Mouse (Mus musculus) fat pad, adult 2 months (tissue): Measurements from ENCODE around the gene Hmx3.
A peak's percentile ranks its signal among the peaks of the same experiment; 100 is the strongest.

Experiments used
- DNase-seq: peaks from one replicate; pipeline ENCODE4 v3.0.0-alpha.2; 2011; ENCODE audit warnings: low read depth, low spot score; ENCODE audit errors: extremely low read depth

The Hmx3 gene

DNA sequence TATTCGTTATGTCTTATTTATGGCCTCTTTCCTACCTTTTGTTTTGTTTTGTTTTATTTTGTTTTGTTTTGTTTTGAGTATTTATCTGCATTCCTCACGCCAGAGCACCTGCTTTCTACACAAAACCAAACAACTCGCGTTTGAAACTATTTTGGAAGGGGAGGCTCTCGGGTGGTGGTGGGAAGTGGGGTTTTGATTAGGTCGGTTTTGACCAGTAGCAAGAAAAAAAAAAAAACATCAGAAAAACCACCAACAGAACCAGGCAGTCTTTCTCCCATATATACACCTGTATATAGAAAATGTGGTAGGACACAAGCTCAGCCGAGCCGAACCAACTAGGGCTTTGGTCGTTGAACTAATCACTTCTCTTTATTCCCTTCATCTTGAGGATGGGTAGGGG is 13.4 kb downstream of the Hmx3 start:
- DNase-seq: no peak

GRCm38 (mm10) chr7:131556541-131557271 is 14.0 kb downstream of the Hmx3 start:
- DNase-seq: no peak

GRCm38 (mm10) chr7:131557751-131558150 is 15.1 kb downstream of the Hmx3 start:
- DNase-seq: no peak

- DNase-seq: peak; percentile 75
These were observed 17.5 kb downstream of the Hmx3 start, which contains the start of gene Bub3 for GRCm38 (mm10) chr7:131559986-131560696. TSS of gene Bub3 (plus strand) at chr7:131560222.

DNA sequence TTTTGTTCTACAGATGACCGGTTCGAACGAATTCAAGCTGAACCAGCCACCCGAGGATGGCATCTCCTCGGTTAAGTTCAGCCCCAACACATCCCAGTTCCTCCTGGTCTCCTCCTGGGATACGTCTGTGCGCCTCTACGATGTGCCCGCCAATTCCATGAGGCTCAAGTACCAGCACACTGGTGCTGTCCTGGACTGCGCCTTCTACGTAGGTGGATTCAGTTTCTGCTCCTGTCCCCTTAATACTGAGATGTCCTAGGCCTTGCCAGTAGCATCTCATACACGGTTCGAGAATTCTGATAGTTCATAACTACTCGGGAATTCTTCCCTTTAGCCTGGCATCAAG is 18.0 kb downstream of the Hmx3 start:
- no peak for DNase-seq

- DNase-seq: no peak
These were observed 32.6 kb downstream of the Hmx3 start for GRCm38 (mm10) chr7:131575246-131575645.

DNA sequence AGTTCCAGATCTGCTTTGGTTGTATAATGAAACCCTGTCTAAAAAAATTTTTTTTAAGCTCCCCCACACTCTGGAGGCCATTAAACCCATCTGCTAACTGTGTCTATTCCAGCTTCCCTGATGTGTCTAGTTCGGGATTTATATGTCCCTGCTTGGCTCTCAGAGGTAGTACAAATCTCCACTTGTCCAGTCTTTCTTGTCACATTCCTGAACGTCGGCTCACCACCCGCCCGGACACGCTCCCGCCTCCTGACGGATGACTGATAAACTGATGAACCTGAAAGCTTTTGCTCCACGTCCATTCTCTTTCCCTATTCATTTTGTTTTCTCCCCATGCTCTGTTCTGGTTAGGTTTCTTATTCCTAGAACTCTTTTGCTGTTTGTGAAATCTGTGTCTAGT is 39.5 kb downstream of the Hmx3 start:
- DNase-seq: no peak

GRCm38 (mm10) chr7:131585551-131585950 is 42.9 kb downstream of the Hmx3 start:
- no peak for DNase-seq
